Mouse (Mus musculus) adrenal gland, adult (tissue): ENCODE data around the gene Ogfrl1.
"Not testable (repeated sequence)": the region's sequence is repeated elsewhere in the genome, so short reads cannot be mapped to it uniquely, and the experiment has no call there.

Source experiments
- DNase-seq, 2 experiments: peaks; one replicate each; pipeline ENCODE4 v3.0.0; 2022 to 2023; ENCODE audit warnings: low spot score in 1 of 2; ENCODE audit not compliant: inconsistent age in 2 of 2

Ogfrl1 gene

GRCm38 (mm10) chr1:23397623-23398022, at the start of gene Ogfrl1:
Gene Ogfrl1 (minus strand): TSS chr1:23397772.
- DNase-seq: no peak

GRCm38 (mm10) chr1:23445736-23446424, 48.3 kb upstream of the Ogfrl1 start:
- no peak for DNase-seq

GRCm38 (mm10) chr1:23433612-23434011, 36.0 kb upstream of the Ogfrl1 start:
- peak; percentile 5 to 30 for DNase-seq

- no peak for DNase-seq
These were observed 28.9 kb upstream of the Ogfrl1 start for GRCm38 (mm10) chr1:23426447-23426846.

GRCm38 (mm10) chr1:23418941-23419340, 21.4 kb upstream of the Ogfrl1 start:
- no peak for DNase-seq

GRCm38 (mm10) chr1:23418059-23418458, 20.5 kb upstream of the Ogfrl1 start:
- no peak for DNase-seq

- no peak for DNase-seq
These were observed 20.0 kb upstream of the Ogfrl1 start for GRCm38 (mm10) chr1:23417562-23417961.

- DNase-seq: no peak
These were observed 14.0 kb upstream of the Ogfrl1 start for GRCm38 (mm10) chr1:23411533-23411932.

- DNase-seq: no peak
These were observed 12.4 kb upstream of the Ogfrl1 start for GRCm38 (mm10) chr1:23409960-23410359.

GRCm38 (mm10) chr1:23402401-23402800, 4.8 kb upstream of the Ogfrl1 start:
- no peak for DNase-seq

- DNase-seq: peak in 1 of 2 experiments; percentile 22
These were observed 2.0 kb upstream of the Ogfrl1 start for GRCm38 (mm10) chr1:23399552-23399951.

- DNase-seq: not testable (repeated sequence)
These were observed 3.2 kb downstream of the Ogfrl1 start for GRCm38 (mm10) chr1:23394356-23394755.

- no peak for DNase-seq
These were observed 5.8 kb downstream of the Ogfrl1 start for GRCm38 (mm10) chr1:23391744-23392143.

GRCm38 (mm10) chr1:23384326-23384725, 13.2 kb downstream of the Ogfrl1 start:
- no peak for DNase-seq

- DNase-seq: peak; percentile 99 to 100
These were observed 14.5 kb downstream of the Ogfrl1 start for GRCm38 (mm10) chr1:23382806-23383653.

GRCm38 (mm10) chr1:23382461-23382805, 15.1 kb downstream of the Ogfrl1 start:
- DNase-seq: no peak

GRCm38 (mm10) chr1:23382037-23382436, 15.5 kb downstream of the Ogfrl1 start:
- DNase-seq: peak in 1 of 2 experiments; percentile 22

GRCm38 (mm10) chr1:23379911-23380740, 17.4 kb downstream of the Ogfrl1 start:
- DNase-seq: peak in 1 of 2 experiments; percentile 45

GRCm38 (mm10) chr1:23379321-23379720, 18.3 kb downstream of the Ogfrl1 start:
- no peak for DNase-seq

GRCm38 (mm10) chr1:23377572-23377971, 20.0 kb downstream of the Ogfrl1 start:
- no peak for DNase-seq

- DNase-seq: no peak
These were observed 23.4 kb downstream of the Ogfrl1 start for GRCm38 (mm10) chr1:23374156-23374555.
